Mouse (Mus musculus): Measurements from ENCODE around the gene Lmod3. TPM values are rescaled to one million over a fixed set of nuclear protein-coding genes. Genes with fewer than 3 reads are reported as not detected.

The Lmod3 gene
- polyA plus RNA-seq, 1 experiment from 2014 or later: 27.8 TPM

DNA sequence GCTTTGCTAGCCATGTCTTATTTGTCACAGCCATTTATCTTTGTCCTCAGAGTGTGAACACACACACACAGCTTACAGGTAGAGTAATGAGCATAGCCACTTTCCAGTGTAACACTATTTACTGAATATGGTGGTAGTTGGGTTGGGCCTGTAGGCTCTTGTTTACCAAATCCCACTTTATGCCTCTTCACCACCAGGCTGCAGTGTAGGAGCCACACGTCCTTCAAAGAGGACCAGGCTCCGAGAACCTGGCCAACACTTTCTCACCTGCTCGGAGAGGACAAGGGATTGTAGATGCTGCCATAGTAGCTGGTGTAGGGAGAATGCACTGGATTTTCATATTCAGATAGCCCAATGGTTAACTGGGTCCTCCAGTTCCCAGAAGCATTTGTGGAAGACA is 39.5 kb upstream of the Lmod3 start:
- Histone ChIP-seq H3K9me3 (replicated peaks; ENCODE audit: control insufficient read depth, low read length) (no peaks in the 10 kb centered on the region), H3K27me3 (ENCODE audit: control insufficient read depth, insufficient read depth, low read length) (no peaks in the 10 kb centered on the region), H3K36me3 (ENCODE audit: control insufficient read depth, insufficient read depth) (peaks cover 12% of the 10 kb centered on the region), H3K9ac (ENCODE audit: low read length) (no peak overlapping the region), H3K4me2 (ENCODE audit: low read depth, low read length) (no peak overlapping the region), H3K4me1 (ENCODE audit: control insufficient read depth, insufficient read depth, low read length) (peaks cover 22% of the 10 kb centered on the region), H3K27ac (ENCODE audit: low read length) (no peak overlapping the region), H3K4me3 (ENCODE audit: low read length) (no peak overlapping the region)
- ATAC-seq (replicated peaks; ENCODE audit: extremely low read depth, insufficient read depth, low FRiP score): no peak
- WGBS: 87% methylated on average over 3 of the region's 3 CpGs

DNA sequence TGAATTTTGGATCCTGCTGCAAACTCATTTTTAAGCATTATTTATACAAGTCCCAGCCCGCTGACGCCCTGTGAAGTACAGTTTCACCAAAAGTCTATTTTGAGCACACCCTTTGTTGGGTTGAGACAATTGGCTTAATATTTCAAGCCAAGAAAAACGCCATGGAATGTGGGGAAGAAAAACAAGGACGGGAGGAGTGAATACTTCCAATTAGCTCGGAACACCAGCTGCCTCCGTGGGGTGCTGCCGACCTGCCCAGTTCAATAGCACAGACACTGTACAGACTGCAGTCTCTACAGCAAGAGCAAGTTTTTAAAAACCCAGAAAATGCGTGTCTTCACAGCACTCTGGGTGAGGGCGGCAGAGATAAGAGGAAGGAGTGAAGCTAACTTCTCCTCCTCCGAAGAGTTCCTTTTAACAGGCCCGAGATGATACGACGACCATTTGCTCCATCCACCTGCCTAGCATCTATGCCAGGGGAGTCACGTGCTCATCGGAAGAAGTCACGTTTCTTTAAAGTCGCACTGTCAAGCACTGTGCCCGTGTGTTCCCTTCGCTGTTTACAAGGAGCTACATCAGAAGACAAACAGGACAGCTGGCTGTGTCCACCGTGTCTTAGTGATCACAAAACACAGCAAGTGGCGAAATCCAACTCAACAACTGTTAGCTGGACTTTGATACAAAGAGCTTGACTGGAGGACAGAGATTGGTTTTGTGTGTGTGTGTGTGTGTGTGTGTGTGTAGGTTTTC is 38.8 kb upstream of the Lmod3 start:
- H3K27ac ChIP-seq (ENCODE audit: low read length): peak overlapping the region; percentile 17; the same call in 1 of the 2 replicates
- no peak for ATAC-seq (replicated peaks; ENCODE audit: extremely low read depth, insufficient read depth, low FRiP score)
- H3K9me3 ChIP-seq (replicated peaks; ENCODE audit: control insufficient read depth, low read length): no peaks in the 10 kb centered on the region
- no peak overlapping the region for H3K9ac ChIP-seq (ENCODE audit: low read length)
- H3K4me1 ChIP-seq (ENCODE audit: control insufficient read depth, insufficient read depth, low read length): peaks cover 20% of the 10 kb centered on the region
- H3K27me3 ChIP-seq (ENCODE audit: control insufficient read depth, insufficient read depth, low read length): no peaks in the 10 kb centered on the region
- peaks cover 12% of the 10 kb centered on the region for H3K36me3 ChIP-seq (ENCODE audit: control insufficient read depth, insufficient read depth)
- peak overlapping the region; percentile 14; the same call in 1 of the 2 replicates for H3K4me2 ChIP-seq (ENCODE audit: low read depth, low read length)
- H3K4me3 ChIP-seq (ENCODE audit: low read length): no peak overlapping the region
- 60% methylated on average over 21 of the region's 21 CpGs for WGBS

DNA sequence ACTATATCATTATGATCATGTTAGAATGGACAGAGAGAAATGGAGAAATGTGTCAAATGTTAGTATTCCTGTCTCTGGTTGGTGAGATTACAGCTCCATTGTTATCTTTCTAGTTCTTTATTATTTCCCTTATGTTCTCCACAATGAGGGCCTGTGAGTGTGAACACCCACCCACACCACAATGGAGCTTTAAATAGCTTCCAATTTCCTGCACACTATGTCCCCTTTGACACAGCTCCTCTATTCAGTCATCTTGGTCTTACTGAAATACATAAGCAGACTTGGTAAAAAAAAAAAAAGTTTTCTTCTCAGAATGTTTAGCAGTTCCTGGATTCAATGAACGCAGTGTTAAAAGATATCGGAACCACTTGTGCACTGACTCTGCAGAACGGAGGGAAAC is 38.1 kb upstream of the Lmod3 start:
- no peak for ATAC-seq (replicated peaks; ENCODE audit: extremely low read depth, insufficient read depth, low FRiP score)
- no peak overlapping the region for H3K4me2 ChIP-seq (ENCODE audit: low read depth, low read length)
- H3K9me3 ChIP-seq (replicated peaks; ENCODE audit: control insufficient read depth, low read length): no peaks in the 10 kb centered on the region
- peaks cover 20% of the 10 kb centered on the region for H3K4me1 ChIP-seq (ENCODE audit: control insufficient read depth, insufficient read depth, low read length)
- H3K27ac ChIP-seq (ENCODE audit: low read length): no peak overlapping the region
- no peaks in the 10 kb centered on the region for H3K27me3 ChIP-seq (ENCODE audit: control insufficient read depth, insufficient read depth, low read length)
- H3K9ac ChIP-seq (ENCODE audit: low read length): no peak overlapping the region
- 48% methylated on average over 3 of the region's 3 CpGs for WGBS
- H3K4me3 ChIP-seq (ENCODE audit: low read length): no peak overlapping the region
- H3K36me3 ChIP-seq (ENCODE audit: control insufficient read depth, insufficient read depth): peaks cover 5% of the 10 kb centered on the region

DNA sequence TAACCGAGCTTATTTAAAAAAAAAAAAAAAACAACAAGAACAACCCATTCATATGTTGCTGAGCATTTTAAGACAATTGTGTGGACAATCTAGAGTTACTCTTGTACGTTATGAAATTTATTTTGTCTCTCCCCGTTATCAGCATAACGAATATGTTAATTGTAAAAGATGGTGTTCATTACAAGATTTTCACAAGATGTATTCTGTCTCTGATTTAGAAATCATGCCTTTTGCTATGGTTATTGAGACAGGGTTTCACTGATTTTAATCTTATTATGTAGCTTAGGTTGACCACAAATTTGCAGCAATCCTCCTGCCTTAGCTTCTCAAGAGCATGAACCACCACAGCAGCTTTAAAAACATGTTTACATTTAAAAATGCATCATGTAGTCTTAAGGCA is 37.3 kb upstream of the Lmod3 start:
- Histone ChIP-seq H3K4me1 (ENCODE audit: control insufficient read depth, insufficient read depth, low read length) (peaks cover 20% of the 10 kb centered on the region), H3K27me3 (ENCODE audit: control insufficient read depth, insufficient read depth, low read length) (no peaks in the 10 kb centered on the region), H3K4me2 (ENCODE audit: low read depth, low read length) (no peak overlapping the region), H3K9ac (ENCODE audit: low read length) (no peak overlapping the region), H3K36me3 (ENCODE audit: control insufficient read depth, insufficient read depth) (no peaks in the 10 kb centered on the region), H3K4me3 (ENCODE audit: low read length) (no peak overlapping the region), H3K9me3 (replicated peaks; ENCODE audit: control insufficient read depth, low read length) (no peaks in the 10 kb centered on the region), H3K27ac (ENCODE audit: low read length) (no peak overlapping the region)
- 80% methylated on average over 4 of the region's 4 CpGs for WGBS
- ATAC-seq (replicated peaks; ENCODE audit: extremely low read depth, insufficient read depth, low FRiP score): no peak

DNA sequence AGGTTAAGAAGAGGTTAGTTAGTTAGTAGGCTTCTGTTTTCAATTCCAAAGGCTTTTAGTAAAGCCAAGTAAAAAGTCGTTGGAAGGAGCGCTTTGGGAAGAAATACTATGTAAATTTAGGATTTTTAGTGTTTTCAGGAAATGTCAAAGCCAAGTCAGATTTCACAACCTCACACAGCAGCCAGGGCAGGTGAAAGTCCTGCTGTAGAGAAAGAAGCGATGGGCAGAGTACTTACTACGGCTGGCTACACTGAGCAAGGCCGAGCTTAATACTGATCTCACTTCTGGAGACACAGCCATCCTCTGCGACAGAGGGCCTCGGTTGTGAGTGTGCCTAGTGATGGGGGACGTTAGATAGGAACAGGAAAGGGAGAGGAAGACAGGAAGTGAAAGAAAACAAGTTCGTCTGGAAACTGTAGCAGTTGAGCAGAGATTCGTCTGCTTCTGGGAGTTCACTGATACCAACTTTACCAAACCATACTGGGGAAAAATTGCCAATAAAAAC is 36.8 kb upstream of the Lmod3 start:
- peak overlapping the region; percentile 27; the same call in 1 of the 2 replicates for H3K27ac ChIP-seq (ENCODE audit: low read length)
- no peaks in the 10 kb centered on the region for H3K27me3 ChIP-seq (ENCODE audit: control insufficient read depth, insufficient read depth, low read length)
- no peak overlapping the region for H3K4me2 ChIP-seq (ENCODE audit: low read depth, low read length)
- H3K4me3 ChIP-seq (ENCODE audit: low read length): no peak overlapping the region
- WGBS: 61% methylated on average over 10 of the region's 10 CpGs
- peaks cover 20% of the 10 kb centered on the region for H3K4me1 ChIP-seq (ENCODE audit: control insufficient read depth, insufficient read depth, low read length)
- no peaks in the 10 kb centered on the region for H3K9me3 ChIP-seq (replicated peaks; ENCODE audit: control insufficient read depth, low read length)
- no peak for ATAC-seq (replicated peaks; ENCODE audit: extremely low read depth, insufficient read depth, low FRiP score)
- no peaks in the 10 kb centered on the region for H3K36me3 ChIP-seq (ENCODE audit: control insufficient read depth, insufficient read depth)
- no peak overlapping the region for H3K9ac ChIP-seq (ENCODE audit: low read length)

- WGBS: 79% methylated on average over 19 of the region's 19 CpGs
- no peak for ATAC-seq (replicated peaks; ENCODE audit: extremely low read depth, insufficient read depth, low FRiP score)
- H3K4me1 ChIP-seq (ENCODE audit: control insufficient read depth, insufficient read depth, low read length): peaks cover 12% of the 10 kb centered on the region
Measured at GRCm38 (mm10) chr6:97288047-97288855, 35.7 kb upstream of the Lmod3 start.

DNA sequence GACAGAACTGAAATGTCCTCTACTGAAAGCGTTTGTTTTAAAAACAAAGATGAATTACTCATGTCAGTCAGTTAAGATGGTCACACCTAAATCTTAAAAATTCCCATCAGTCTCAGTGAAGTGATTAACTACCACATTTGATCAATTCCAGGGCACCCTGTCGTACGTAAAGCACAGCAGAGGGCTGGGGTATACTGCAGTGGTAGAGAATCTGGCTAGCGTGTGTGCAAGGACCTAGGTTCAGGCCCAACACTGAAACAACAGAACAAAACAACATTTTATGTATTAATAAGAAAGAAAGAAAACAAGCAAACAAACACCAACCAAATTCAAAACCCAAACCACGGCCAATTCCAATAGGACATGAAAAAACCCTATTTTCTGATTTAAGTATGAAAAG is 33.8 kb upstream of the Lmod3 start:
- Histone ChIP-seq H3K27ac (ENCODE audit: low read length) (no peak overlapping the region), H3K9ac (ENCODE audit: low read length) (no peak overlapping the region), H3K36me3 (ENCODE audit: control insufficient read depth, insufficient read depth) (no peaks in the 10 kb centered on the region), H3K9me3 (replicated peaks; ENCODE audit: control insufficient read depth, low read length) (no peaks in the 10 kb centered on the region), H3K4me1 (ENCODE audit: control insufficient read depth, insufficient read depth, low read length) (peaks cover 7% of the 10 kb centered on the region), H3K4me3 (ENCODE audit: low read length) (no peak overlapping the region), H3K4me2 (ENCODE audit: low read depth, low read length) (no peak overlapping the region), H3K27me3 (ENCODE audit: control insufficient read depth, insufficient read depth, low read length) (no peaks in the 10 kb centered on the region)
- WGBS: 86% methylated on average over 5 of the region's 5 CpGs
- ATAC-seq (replicated peaks; ENCODE audit: extremely low read depth, insufficient read depth, low FRiP score): no peak

More at GRCm38 (mm10) chr6:97288047-97288855, 35.7 kb upstream of the Lmod3 start:
- no peaks in the 10 kb centered on the region for H3K27me3 ChIP-seq (ENCODE audit: control insufficient read depth, insufficient read depth, low read length)
- no peak overlapping the region for H3K27ac ChIP-seq (ENCODE audit: low read length)
- H3K36me3 ChIP-seq (ENCODE audit: control insufficient read depth, insufficient read depth): no peaks in the 10 kb centered on the region
- no peak overlapping the region for H3K4me2 ChIP-seq (ENCODE audit: low read depth, low read length)
- no peak overlapping the region for H3K9ac ChIP-seq (ENCODE audit: low read length)
- no peaks in the 10 kb centered on the region for H3K9me3 ChIP-seq (replicated peaks; ENCODE audit: control insufficient read depth, low read length)
- H3K4me3 ChIP-seq (ENCODE audit: low read length): no peak overlapping the region

GRCm38 (mm10) chr6:97283676-97284075 is 31.1 kb upstream of the Lmod3 start:
- Histone ChIP-seq H3K9me3 (replicated peaks; ENCODE audit: control insufficient read depth, low read length) (no peaks in the 10 kb centered on the region), H3K4me1 (ENCODE audit: control insufficient read depth, insufficient read depth, low read length) (peaks cover 4% of the 10 kb centered on the region), H3K4me2 (ENCODE audit: low read depth, low read length) (no peak overlapping the region), H3K36me3 (ENCODE audit: control insufficient read depth, insufficient read depth) (no peaks in the 10 kb centered on the region), H3K27me3 (ENCODE audit: control insufficient read depth, insufficient read depth, low read length) (no peaks in the 10 kb centered on the region), H3K27ac (ENCODE audit: low read length) (no peak overlapping the region), H3K4me3 (ENCODE audit: low read length) (no peak overlapping the region), H3K9ac (ENCODE audit: low read length) (no peak overlapping the region)
- no peak for ATAC-seq (replicated peaks; ENCODE audit: extremely low read depth, insufficient read depth, low FRiP score)
- 95% methylated on average over 1 of the region's 1 CpGs for WGBS

DNA sequence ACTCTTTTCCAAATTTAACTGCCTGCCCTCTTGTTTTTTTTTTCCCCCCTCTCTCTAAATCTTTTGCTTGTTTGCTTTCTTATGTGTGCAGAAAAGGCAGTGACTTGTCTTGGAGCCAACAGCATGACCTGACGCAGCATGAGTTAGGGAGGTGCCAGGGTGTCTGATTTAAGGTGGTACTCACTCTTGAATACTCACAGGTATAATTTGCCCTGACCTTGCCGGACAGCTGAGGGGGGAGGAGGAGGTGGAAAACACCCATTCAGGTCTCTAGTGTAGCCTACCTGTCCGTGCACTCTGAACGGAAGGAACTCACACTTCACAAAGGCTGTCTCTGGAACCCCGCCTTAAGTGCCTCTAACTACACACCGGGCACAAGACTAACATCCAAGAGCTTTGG is 26.3 kb upstream of the Lmod3 start:
- no peak for ATAC-seq (replicated peaks; ENCODE audit: extremely low read depth, insufficient read depth, low FRiP score)
- H3K4me2 ChIP-seq (ENCODE audit: low read depth, low read length): no peak overlapping the region; the same call in 1 of the 2 replicates
- 54% methylated on average over 6 of the region's 6 CpGs for WGBS
- H3K9ac ChIP-seq (ENCODE audit: low read length): no peak overlapping the region
- H3K27ac ChIP-seq (ENCODE audit: low read length): no peak overlapping the region
- no peaks in the 10 kb centered on the region for H3K9me3 ChIP-seq (replicated peaks; ENCODE audit: control insufficient read depth, low read length)
- H3K4me3 ChIP-seq (ENCODE audit: low read length): no peak overlapping the region
- no peaks in the 10 kb centered on the region for H3K27me3 ChIP-seq (ENCODE audit: control insufficient read depth, insufficient read depth, low read length)
- H3K4me1 ChIP-seq (ENCODE audit: control insufficient read depth, insufficient read depth, low read length): peaks cover 14% of the 10 kb centered on the region
- H3K36me3 ChIP-seq (ENCODE audit: control insufficient read depth, insufficient read depth): no peaks in the 10 kb centered on the region
